Mouse (Mus musculus) B cell, adult 62 days (primary cell): ENCODE data around the gene Limch1. TPM values are rescaled to one million over a fixed set of nuclear protein-coding genes. Genes with fewer than 3 reads are reported as not detected.

ENCODE experiments used
- total RNA-seq: library from RNA; stranded (reverse); gene quantifications from 4 replicates; pipeline ENCODE4 v1.2.4, GENCODE M21; 2023

The Limch1 gene
- not detected in 4 replicates for total RNA-seq

GRCm38 (mm10) chr5:66745390-66745995, at the start of gene Limch1:
Gene Limch1 (plus strand): TSS chr5:66745827.

GRCm38 (mm10) chr5:67098733-67099323, 353.2 kb downstream of the Limch1 start, which contains the start of gene Phox2b:
Gene Phox2b (minus strand): TSS chr5:67099301.

Other genes with a start within 250 kb of the Limch1 start
- 1.1 to 3.7 TPM (median 1.8 TPM) in 4 replicates for gene Apbb2, start 127.0 kb upstream of the Limch1 start, total RNA-seq
- 1.3 to 1.7 TPM (median 1.6 TPM) in 3 of 4 replicates, not detected in the other for gene Uchl1, start 69.7 kb upstream of the Limch1 start, total RNA-seq